Mouse (Mus musculus): ENCODE data around the gene Fam151a. TPM values are rescaled to one million over a fixed set of nuclear protein-coding genes. Genes with fewer than 3 reads are reported as not detected.
A peak's percentile ranks its signal among the peaks of the same experiment; 100 is the strongest.
"Not testable (repeated sequence)": the region's sequence is repeated elsewhere in the genome, so short reads cannot be mapped to it uniquely, and the experiment has no call there.

The Fam151a gene
- not detected for total RNA-seq (2022)

GRCm38 (mm10) chr4:106733636-106734035, at the start of gene Fam151a:
TSS of gene Fam151a (plus strand) at chr4:106733889.
- DNase-seq (ENCODE audit: low spot score in 2 of 2): no peak

- DNase-seq (ENCODE audit: low spot score in 2 of 2): no peak
Observed at GRCm38 (mm10) chr4:106688636-106689296, 44.9 kb upstream of the Fam151a start.

GRCm38 (mm10) chr4:106693841-106694430, 39.8 kb upstream of the Fam151a start:
- DNase-seq (ENCODE audit: low spot score in 2 of 2): no peak

- DNase-seq (ENCODE audit: low spot score in 2 of 2): peak in 1 of 2 experiments; percentile 21
Observed at GRCm38 (mm10) chr4:106699989-106700388, 33.7 kb upstream of the Fam151a start.

GRCm38 (mm10) chr4:106700798-106701197, 32.9 kb upstream of the Fam151a start:
- no peak for DNase-seq (ENCODE audit: low spot score in 2 of 2)

GRCm38 (mm10) chr4:106703956-106704355, 29.7 kb upstream of the Fam151a start:
- DNase-seq (ENCODE audit: low spot score in 2 of 2): no peak

GRCm38 (mm10) chr4:106704416-106704815, 29.3 kb upstream of the Fam151a start:
- no peak for DNase-seq (ENCODE audit: low spot score in 2 of 2)

- no peak for DNase-seq (ENCODE audit: low spot score in 2 of 2)
Observed at GRCm38 (mm10) chr4:106705096-106705665, 28.5 kb upstream of the Fam151a start.

- DNase-seq (ENCODE audit: low spot score in 2 of 2): no peak
Observed at GRCm38 (mm10) chr4:106707957-106708356, 25.7 kb upstream of the Fam151a start.

GRCm38 (mm10) chr4:106708408-106708807, 25.3 kb upstream of the Fam151a start:
- peak; percentile 51 to 57 for DNase-seq (ENCODE audit: low spot score in 2 of 2)

GRCm38 (mm10) chr4:106713622-106714021, 20.1 kb upstream of the Fam151a start:
- DNase-seq (ENCODE audit: low spot score in 2 of 2): no peak

GRCm38 (mm10) chr4:106720631-106721030, 13.1 kb upstream of the Fam151a start:
- DNase-seq (ENCODE audit: low spot score in 2 of 2): peak; percentile 52 to 57

GRCm38 (mm10) chr4:106730814-106731213, 2.9 kb upstream of the Fam151a start, which contains the start of gene Mroh7:
TSS of gene Mroh7 (minus strand) at chr4:106730925.
- DNase-seq (ENCODE audit: low spot score in 2 of 2): no peak

GRCm38 (mm10) chr4:106736884-106737283, 3.2 kb downstream of the Fam151a start:
- DNase-seq (ENCODE audit: low spot score in 2 of 2): not testable (repeated sequence)

- no peak for DNase-seq (ENCODE audit: low spot score in 2 of 2)
Observed at GRCm38 (mm10) chr4:106737904-106738303, 4.2 kb downstream of the Fam151a start.

- DNase-seq (ENCODE audit: low spot score in 2 of 2): no peak
Observed at GRCm38 (mm10) chr4:106745862-106746261, 12.2 kb downstream of the Fam151a start.

GRCm38 (mm10) chr4:106747001-106747580, 13.4 kb downstream of the Fam151a start:
- no peak for DNase-seq (ENCODE audit: low spot score in 2 of 2)

GRCm38 (mm10) chr4:106749699-106750098, 16.0 kb downstream of the Fam151a start:
- peak; percentile 16 to 36 for DNase-seq (ENCODE audit: low spot score in 2 of 2)

- DNase-seq (ENCODE audit: low spot score in 2 of 2): no peak
Observed at GRCm38 (mm10) chr4:106751726-106752125, 18.0 kb downstream of the Fam151a start.

GRCm38 (mm10) chr4:106764166-106764565, 30.5 kb downstream of the Fam151a start:
- DNase-seq (ENCODE audit: low spot score in 2 of 2): no peak

- no peak for DNase-seq (ENCODE audit: low spot score in 2 of 2)
Observed at GRCm38 (mm10) chr4:106769306-106769705, 35.6 kb downstream of the Fam151a start.

GRCm38 (mm10) chr4:106772558-106772957, 38.9 kb downstream of the Fam151a start:
- no peak for DNase-seq (ENCODE audit: low spot score in 2 of 2)

Data from gastrocnemius, adult 8-10 months (tissue).